Mouse (Mus musculus) central nervous system, embryonic 18 days (tissue): ENCODE data around the gene Gm38392. TPM values are rescaled to one million over a fixed set of nuclear protein-coding genes. Genes with fewer than 3 reads are reported as not detected.

Source experiments
- polyA plus RNA-seq: library from polyadenylated mRNA; depleted of rRNA; stranded (reverse); fragments of >200 nt; gene quantifications from 2 replicates; pipeline ENCODE4 v1.2.3, GENCODE M21; 2012; rRNA removed

The Gm38392 gene
- polyA plus RNA-seq: 0.14 TPM in 1 of 2 replicates, not detected in the other

GRCm38 (mm10) chr3:88287110-88287509 is at the start of gene Gm38392:
Gm38392 (minus strand) TSS chr3:88287210.

GRCm38 (mm10) chr3:88336058-88337013 is 49.3 kb upstream of the Gm38392 start, which contains the start of the genes Tmem79 and Smg5:
Tmem79 (minus strand) TSS chr3:88336148.
Smg5 (plus strand) TSS chr3:88336260.

GRCm38 (mm10) chr3:88324951-88325405 is 38.0 kb upstream of the Gm38392 start, which contains the start of gene Glmp:
Glmp (plus strand) TSS chr3:88325023.

GRCm38 (mm10) chr3:88296561-88297318 is 9.7 kb upstream of the Gm38392 start, which contains the start of the genes Tsacc and Cct3:
Tsacc (minus strand) TSS chr3:88296999.
Cct3 (plus strand) TSS chr3:88297116.

GRCm38 (mm10) chr3:88254268-88254926 is 32.6 kb downstream of the Gm38392 start, which contains the start of gene Rhbg:
Rhbg (minus strand) TSS chr3:88254709.

Other genes with a start within 250 kb of the Gm38392 start
- gene Gpatch4, start 244.1 kb downstream of the Gm38392 start, polyA plus RNA-seq: 13.5 and 16.7 TPM in 2 replicates
- gene Naxe, start 228.7 kb downstream of the Gm38392 start, polyA plus RNA-seq: 82.0 and 87.5 TPM in 2 replicates
- gene Ttc24, start 208.9 kb downstream of the Gm38392 start, polyA plus RNA-seq: not detected in 2 replicates
- gene Iqgap3, start 205.2 kb downstream of the Gm38392 start, polyA plus RNA-seq: 4.9 and 5.1 TPM in 2 replicates
- 45.6 and 57.2 TPM in 2 replicates for gene Mef2d, start 144.8 kb downstream of the Gm38392 start, polyA plus RNA-seq
- 0.06 and 0.17 TPM in 2 replicates for gene Rhbg, start 32.5 kb downstream of the Gm38392 start, polyA plus RNA-seq
- 4.0 and 6.2 TPM in 2 replicates for gene Tsacc, start 9.8 kb upstream of the Gm38392 start, polyA plus RNA-seq
- gene Cct3, start 9.9 kb upstream of the Gm38392 start, polyA plus RNA-seq: 313 and 317 TPM in 2 replicates
- gene Glmp, start 37.8 kb upstream of the Gm38392 start, polyA plus RNA-seq: 54.1 and 56.2 TPM in 2 replicates
- 0.82 and 0.94 TPM in 2 replicates for gene Tmem79, start 48.9 kb upstream of the Gm38392 start, polyA plus RNA-seq
- 90.2 and 90.7 TPM in 2 replicates for gene Smg5, start 49.0 kb upstream of the Gm38392 start, polyA plus RNA-seq
- 3.1 and 3.4 TPM in 2 replicates for gene Paqr6, start 77.4 kb upstream of the Gm38392 start, polyA plus RNA-seq
- gene Bglap3, start 85.5 kb upstream of the Gm38392 start, polyA plus RNA-seq: 0.09 and 0.15 TPM in 2 replicates
- gene Bglap2, start 91.5 kb upstream of the Gm38392 start, polyA plus RNA-seq: 1.0 and 7.1 TPM in 2 replicates
- gene Bglap, start 97.3 kb upstream of the Gm38392 start, polyA plus RNA-seq: 0.56 and 7.4 TPM in 2 replicates
- gene Pmf1, start 123.1 kb upstream of the Gm38392 start, polyA plus RNA-seq: 21.8 and 23.7 TPM in 2 replicates
- gene Slc25a44, start 137.9 kb upstream of the Gm38392 start, polyA plus RNA-seq: 41.3 and 42.5 TPM in 2 replicates
- gene Sema4a, start 174.0 kb upstream of the Gm38392 start, polyA plus RNA-seq: 54.7 and 57.7 TPM in 2 replicates
- gene Lmna, start 222.7 kb upstream of the Gm38392 start, polyA plus RNA-seq: 40.9 and 46.3 TPM in 2 replicates
- 54.4 and 59.6 TPM in 2 replicates for gene Mex3a, start 245.2 kb upstream of the Gm38392 start, polyA plus RNA-seq